Mouse (Mus musculus): ENCODE measurements around the gene Gm10985. TPM values are rescaled to one million over a fixed set of nuclear protein-coding genes. Genes with fewer than 3 reads are reported as not detected.

Gene Gm10985
- not detected in 2 replicates for polyA plus RNA-seq (2015; fragmentation: Nextera tagmentation; extraction: Ambion mirVana)

DNA sequence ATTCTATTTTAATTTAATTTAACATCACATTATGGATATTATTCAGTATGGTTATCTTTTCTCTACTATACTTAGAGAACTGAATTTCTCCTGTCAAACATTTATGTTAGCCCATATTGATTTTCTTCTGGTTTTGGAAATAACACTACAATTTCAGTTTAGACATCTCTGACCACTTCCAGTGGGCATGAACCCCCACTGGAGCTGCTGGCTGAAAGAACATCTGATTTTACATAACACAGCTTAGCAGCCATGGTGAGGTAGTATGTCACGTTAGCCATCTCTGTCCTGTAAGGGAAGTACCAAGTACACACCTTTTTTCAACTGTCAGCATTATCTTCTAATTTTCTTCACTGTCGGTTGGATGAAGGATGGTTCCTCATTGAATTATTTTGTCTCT lies at the start of gene Gm10985:
TSS of gene Gm10985 (plus strand) at position 301 of the 400 bp plus-strand sequence.

GRCm38 (mm10) chr3:53863383-53864220 lies 18.7 kb downstream of the Gm10985 start, which contains the start of gene Ufm1:
TSS of gene Ufm1 (minus strand) at chr3:53863830.

Other genes with a start within 250 kb of the Gm10985 start
- 2.1 and 2.8 TPM in 2 replicates for gene Frem2, start 187.7 kb upstream of the Gm10985 start, polyA plus RNA-seq (2015; fragmentation: Nextera tagmentation; extraction: Ambion mirVana)
- 63.9 and 81.0 TPM in 2 replicates for gene Ufm1, start 18.7 kb downstream of the Gm10985 start, polyA plus RNA-seq (2015; fragmentation: Nextera tagmentation; extraction: Ambion mirVana)